Mouse (Mus musculus): ENCODE data around the gene Tcf7l2. TPM values are rescaled to one million over a fixed set of nuclear protein-coding genes. Genes with fewer than 3 reads are reported as not detected.

Tcf7l2 gene
- total and polyA plus RNA-seq, 3 experiments = not detected

GRCm38 (mm10) chr19:55758158-55758557, 16.5 kb downstream of the Tcf7l2 start:
- Histone ChIP-seq H3K4me2 (ENCODE audit: insufficient read depth, low read depth, poor library complexity, severe bottlenecking) (no peak overlapping the region), H3K9me3 (replicated peaks; ENCODE audit: low read length) (peaks cover 7% of the 10 kb centered on the region), H3K79me2 (replicated peaks; ENCODE audit: control insufficient read depth, extremely low read depth, insufficient read depth, poor library complexity, severe bottlenecking) (no peaks in the 10 kb centered on the region), H3K36me3 (replicated peaks in 1 of 2; ENCODE audit: control insufficient read depth in 1 of 2, insufficient read depth in 1 of 2, low read length in 1 of 2) (no peaks in the 10 kb centered on the region), H3K4me1 (ENCODE audit: control insufficient read depth in 1 of 2, insufficient read depth in 2 of 2) (no peaks in the 10 kb centered on the region), H3K27me3 (replicated peaks) (peaks cover 77% of the 10 kb centered on the region), H3K9ac (ENCODE audit: insufficient read depth, low read depth) (no peak overlapping the region), H3K4me3 (replicated peaks in 1 of 3; ENCODE audit: low read depth in 2 of 3, low read length in 2 of 3, poor library complexity in 1 of 3) (no peak overlapping the region), H3K27ac (ENCODE audit: insufficient read depth, low read depth) (no peak overlapping the region)
- dilution Hi-C loops (cut with MboI; ENCODE audit: extremely low pct_ligation_motif_present, extremely low pct_unique_long_range_greater_than_20kb, low sequenced_read_pairs) (no loop called here), in situ Hi-C loops (cut with MboI; ENCODE audit: low pct_ligation_motif_present, low pct_unique_long_range_greater_than_20kb, low sequenced_read_pairs) (no loop called here)
- DNase-seq (ENCODE audit: extremely low read depth) = no peak
- TF ChIP-seq BHLHE40 (IDR thresholded peaks at IDR 0.05; ENCODE audit: low read depth, low read length) = no peak
- no peak for TF ChIP-seq POLR2AphosphoS2 (IDR thresholded peaks at IDR 0.05; ENCODE audit: low read depth, low read length)
- no peak for TF ChIP-seq MAZ (IDR thresholded peaks at IDR 0.05; ENCODE audit: low read depth, low read length)
- TF ChIP-seq HCFC1 (IDR thresholded peaks at IDR 0.05; ENCODE audit: low read depth, low read length) = no peak
- TF ChIP-seq POLR2A (IDR thresholded peaks at IDR 0.05; ENCODE audit: low read depth, low read length) = no peak
- no peak for TF ChIP-seq SMC3 (IDR thresholded peaks at IDR 0.05; ENCODE audit: low read depth, low read length)
- no peak for TF ChIP-seq CHD1 (IDR thresholded peaks at IDR 0.05; ENCODE audit: low read depth, low read length)
- TF ChIP-seq MXI1 (IDR thresholded peaks at IDR 0.05; ENCODE audit: low read depth, low read length) = no peak
- no peak for TF ChIP-seq TCF12 (IDR thresholded peaks at IDR 0.05; ENCODE audit: low read depth, low read length)
- no peak for TF ChIP-seq KAT2A (IDR thresholded peaks at IDR 0.05; ENCODE audit: insufficient replicate concordance, low read length)
- TF ChIP-seq IRF4 (IDR thresholded peaks at IDR 0.05; ENCODE audit: low read depth, low read length) = no peak
- no peak for TF ChIP-seq RCOR1 (conservative IDR thresholded peaks at IDR 0.05; ENCODE audit: low read depth, low read length)
- TF ChIP-seq TBP (conservative IDR thresholded peaks at IDR 0.05; ENCODE audit: low read depth, low read length) = no peak
- TF ChIP-seq JUN (IDR thresholded peaks at IDR 0.05; ENCODE audit: insufficient read depth, low read depth, low read length) = no peak

DNA sequence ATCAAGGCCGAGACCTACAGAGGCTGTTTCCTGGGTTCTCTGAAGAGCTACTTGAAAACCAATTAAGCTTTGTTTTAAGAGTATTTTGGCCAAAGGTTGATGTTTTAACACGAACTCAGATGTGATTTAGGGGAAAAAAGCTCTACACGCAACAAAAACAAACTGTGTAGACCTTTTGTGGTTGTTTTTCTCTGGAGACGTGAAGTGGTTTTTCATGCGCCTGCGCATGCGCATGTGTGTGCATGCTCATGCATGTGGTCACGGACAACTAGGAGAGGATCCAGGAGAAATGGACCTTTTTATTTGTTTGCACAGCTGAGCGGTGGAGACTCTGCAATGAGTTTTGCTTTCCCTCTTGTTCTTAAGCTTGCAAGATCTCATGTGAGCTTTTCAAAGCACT, 17.4 kb downstream of the Tcf7l2 start:
- H3K4me3 ChIP-seq (replicated peaks in 1 of 3; ENCODE audit: low read depth in 2 of 3, low read length in 2 of 3, poor library complexity in 1 of 3) = no peak overlapping the region
- H3K4me2 ChIP-seq (ENCODE audit: insufficient read depth, low read depth, poor library complexity, severe bottlenecking) = no peak overlapping the region
- H3K79me2 ChIP-seq (replicated peaks; ENCODE audit: control insufficient read depth, extremely low read depth, insufficient read depth, poor library complexity, severe bottlenecking) = no peaks in the 10 kb centered on the region
- H3K36me3 ChIP-seq (replicated peaks in 1 of 2; ENCODE audit: control insufficient read depth in 1 of 2, insufficient read depth in 1 of 2, low read length in 1 of 2) = no peaks in the 10 kb centered on the region
- H3K9me3 ChIP-seq (replicated peaks; ENCODE audit: low read length) = peaks cover 9% of the 10 kb centered on the region
- TF ChIP-seq CHD2 (IDR thresholded peaks at IDR 0.05; ENCODE audit: low read length) = no peak
- no peak for TF ChIP-seq KAT2A (IDR thresholded peaks at IDR 0.05; ENCODE audit: insufficient replicate concordance, low read length)
- TF ChIP-seq MAX (IDR thresholded peaks at IDR 0.05; ENCODE audit: low read length) = no peak
- no peak for TF ChIP-seq MEF2A (IDR thresholded peaks at IDR 0.05; ENCODE audit: borderline replicate concordance, low read depth, low read length)
- TF ChIP-seq ZMIZ1 (IDR thresholded peaks at IDR 0.05; ENCODE audit: low read depth, low read length) = no peak
- TF ChIP-seq SIN3A (IDR thresholded peaks at IDR 0.05; ENCODE audit: low read length) = no peak
- no peak for TF ChIP-seq RAD21 (IDR thresholded peaks at IDR 0.05; ENCODE audit: low read depth, low read length)
- TF ChIP-seq HCFC1 (IDR thresholded peaks at IDR 0.05; ENCODE audit: low read depth, low read length) = no peak
- DNase-seq (ENCODE audit: extremely low read depth) = no peak
- no peaks in the 10 kb centered on the region for H3K4me1 ChIP-seq (ENCODE audit: control insufficient read depth in 1 of 2, insufficient read depth in 2 of 2)
- H3K9ac ChIP-seq (ENCODE audit: insufficient read depth, low read depth) = no peak overlapping the region
- H3K27ac ChIP-seq (ENCODE audit: insufficient read depth, low read depth) = no peak overlapping the region
- H3K27me3 ChIP-seq (replicated peaks) = peaks cover 82% of the 10 kb centered on the region
- dilution Hi-C loops (cut with MboI; ENCODE audit: extremely low pct_ligation_motif_present, extremely low pct_unique_long_range_greater_than_20kb, low sequenced_read_pairs) = no loop called here
- in situ Hi-C loops (cut with MboI; ENCODE audit: low pct_ligation_motif_present, low pct_unique_long_range_greater_than_20kb, low sequenced_read_pairs) = no loop called here

Measured in CH12.LX (cell line).